Mouse (Mus musculus) small intestine, adult 2 months (tissue): Measurements from ENCODE around the gene Setdb2. TPM values are rescaled to one million over a fixed set of nuclear protein-coding genes. Genes with fewer than 3 reads are reported as not detected.

Experiments
- H3K27ac ChIP-seq: fragments of 200-500 bp; 2 replicates; pipeline ENCODE4 v1.5.1; 2012; ENCODE audit warnings: low read depth, low read length, control low read depth, inconsistent platforms; ENCODE audit not compliant: insufficient read depth
- H3K27me3 ChIP-seq: fragments of 200-500 bp; 2 replicates; pipeline ENCODE4 v1.6.1; 2012; ENCODE audit warnings: mild to moderate bottlenecking, moderate library complexity, low read length, inconsistent platforms; ENCODE audit not compliant: control insufficient read depth, insufficient read depth
- H3K36me3 ChIP-seq: fragments of 200-500 bp; 2 replicates; pipeline ENCODE4 v1.6.1; 2012; ENCODE audit warnings: mild to moderate bottlenecking, low read length, control low read depth, inconsistent platforms; ENCODE audit not compliant: control insufficient read depth, insufficient read depth
- H3K4me1 ChIP-seq: fragments of 200-500 bp; 2 replicates; pipeline ENCODE4 v1.6.1; 2012; ENCODE audit warnings: low read length, inconsistent platforms, mixed read lengths; ENCODE audit not compliant: control insufficient read depth, insufficient read depth, insufficient read length
- H3K4me3 ChIP-seq: fragments of 200-500 bp; 2 replicates; pipeline ENCODE4 v1.5.1; 2012; ENCODE audit warnings: low read depth, mild to moderate bottlenecking, control low read depth, inconsistent platforms, low read length, moderate library complexity
- CTCF ChIP-seq: fragments of 200-500 bp; IDR thresholded peaks from 2 replicates; pipeline ENCODE4 v1.5.1; 2012; ENCODE audit warnings: low read depth, mild to moderate bottlenecking, control low read depth, inconsistent platforms, low read length, moderate library complexity, mixed read lengths; ENCODE audit not compliant: insufficient replicate concordance, insufficient read length; ENCODE audit errors: extremely low read depth
- POLR2A ChIP-seq: fragments of 200-500 bp; IDR thresholded peaks from 2 replicates; pipeline ENCODE4 v1.6.1; 2012; ENCODE audit warnings: low read depth, mild to moderate bottlenecking, control low read depth, inconsistent platforms, low read length, moderate library complexity
- whole genome bisulfite sequencing: fragments of 180-500 bp; shearing (Covaris S2); methylation state at CpG from one replicate; pipeline ENCODE4 v1.1.7; 2018; 5-methylcytosine and 5-hydroxymethylcytosine counted together
- polyA plus RNA-seq: library from polyadenylated mRNA; depleted of rRNA; stranded (reverse); fragments of >200 nt; gene quantifications from 2 replicates; pipeline ENCODE4 v1.2.3, GENCODE M21; 2012; rRNA removed

The Setdb2 gene
- 2.3 and 5.6 TPM in 2 replicates for polyA plus RNA-seq

DNA sequence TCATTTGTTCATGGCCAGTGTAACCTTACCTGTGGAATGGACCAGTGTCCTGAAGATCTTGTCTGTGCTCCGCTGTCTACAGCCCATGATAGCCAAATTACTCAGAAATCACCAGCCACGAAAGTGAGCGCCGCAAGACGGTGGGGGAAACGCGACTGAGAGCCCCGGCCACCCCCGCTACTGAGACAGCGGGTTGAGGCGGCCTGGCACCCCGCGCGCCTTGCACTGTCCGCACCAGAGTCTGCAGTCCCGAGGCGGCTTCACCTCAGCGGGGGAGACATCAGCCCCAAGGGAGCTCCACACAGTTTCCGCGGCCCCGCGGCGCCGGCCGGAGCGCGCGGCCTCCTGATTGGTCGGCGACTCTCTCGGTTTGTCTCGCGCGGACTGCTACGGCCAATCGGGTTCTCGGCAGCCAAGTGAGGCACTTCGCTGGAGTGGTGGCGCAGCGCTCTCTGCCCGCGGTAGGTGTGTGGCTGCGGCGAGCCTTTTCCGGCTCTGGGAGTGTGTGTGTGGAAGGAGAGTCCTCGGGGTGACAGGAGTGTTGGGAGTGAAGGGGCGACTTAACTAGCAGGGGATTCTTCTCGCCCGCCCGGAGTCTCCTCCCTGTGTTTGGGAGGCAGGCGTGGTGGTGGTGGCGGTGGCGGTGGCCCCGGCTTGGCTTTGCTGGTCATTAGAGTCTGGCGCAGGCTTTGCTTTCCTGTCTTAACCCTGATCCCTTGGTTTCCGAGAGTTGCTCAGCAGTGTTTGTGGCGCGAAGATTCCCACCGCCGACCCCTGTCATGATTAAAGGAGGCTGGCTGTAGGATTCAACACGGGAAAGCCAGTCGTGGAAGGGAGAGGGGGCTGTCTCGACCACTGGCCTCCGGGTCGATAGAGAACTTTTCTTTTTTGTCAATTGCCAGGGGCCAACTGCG, at the start of gene Setdb2, which contains the start of gene Cab39l:
Gene Setdb2 (minus strand): TSS at position 327 of the 914 bp plus-strand sequence.
Gene Cab39l (plus strand): TSS at position 415 of the 914 bp plus-strand sequence.
- WGBS: under 1% methylated on average over 66 of the region's 66 CpGs

DNA sequence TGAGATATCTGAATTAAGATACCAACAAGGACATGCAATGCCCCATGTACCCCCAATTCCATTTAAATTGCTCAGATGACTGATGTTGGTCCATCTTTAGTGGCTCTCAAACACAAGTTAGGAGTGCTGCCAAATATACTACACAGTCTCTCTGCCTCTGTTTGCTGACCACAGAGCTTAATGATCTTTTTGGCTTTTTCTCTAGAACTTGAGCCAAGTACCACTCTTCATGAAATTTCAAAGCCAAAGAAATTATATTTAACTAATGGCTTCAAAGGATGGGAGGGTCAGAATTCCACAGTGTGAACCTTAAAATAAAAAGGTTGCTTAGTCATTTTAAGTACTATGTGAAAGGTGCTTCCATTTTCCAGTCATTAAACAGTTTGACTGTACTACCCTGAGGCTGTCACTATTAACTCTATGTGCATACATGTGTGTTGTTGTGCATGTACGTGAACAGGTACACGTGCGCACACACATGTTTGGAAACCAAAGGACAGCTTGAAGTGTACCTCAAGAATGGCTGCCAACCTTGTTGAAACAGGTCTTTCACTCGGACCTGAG, 44.6 kb upstream of the Setdb2 start:
- TF ChIP-seq POLR2A (no peak), CTCF (no peak)
- WGBS: 95% methylated on average over 4 of the region's 4 CpGs
- Histone ChIP-seq H3K4me3 (no peak overlapping the region), H3K4me1 (no peaks in the 10 kb centered on the region), H3K27ac (no peak overlapping the region), H3K36me3 (no peaks in the 10 kb centered on the region), H3K27me3 (no peaks in the 10 kb centered on the region)

More for the DNA sequence above, at the start of gene Setdb2, which contains the start of gene Cab39l:
- no peaks in the 10 kb centered on the region for H3K4me1 ChIP-seq
- H3K36me3 ChIP-seq: peaks cover 5% of the 10 kb centered on the region; the same call in 1 of the 2 replicates
- H3K27ac ChIP-seq: peak within 1 kb of the TSS; percentile 94
- peak within 1 kb of the TSS; percentile 98 for H3K4me3 ChIP-seq
- TF ChIP-seq POLR2A (peak; percentile 96), CTCF (no peak)
- H3K27me3 ChIP-seq: no peaks in the 10 kb centered on the region; the same call in 1 of the 2 replicates

DNA sequence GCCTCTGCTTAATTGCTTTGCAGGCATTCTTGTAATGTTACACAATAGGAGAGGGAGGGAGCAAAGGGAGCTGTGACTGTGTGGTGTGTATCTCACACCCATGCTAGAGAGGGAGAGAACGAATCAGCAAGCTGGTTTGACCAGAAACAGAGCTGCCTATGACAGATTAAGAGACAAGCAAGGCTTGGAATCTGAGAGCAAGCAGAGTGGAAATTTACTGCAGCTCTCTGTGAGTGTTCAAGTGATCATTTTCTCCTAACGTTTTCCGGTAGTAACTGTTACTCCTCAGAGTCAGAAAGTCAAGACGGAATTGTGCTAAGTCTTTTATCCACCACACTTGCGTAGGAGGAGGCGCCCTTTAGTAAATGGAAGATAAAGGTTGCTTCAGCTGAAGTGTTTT, 38.0 kb upstream of the Setdb2 start:
- no peak overlapping the region for H3K4me3 ChIP-seq
- no peaks in the 10 kb centered on the region for H3K36me3 ChIP-seq
- H3K27ac ChIP-seq: no peak overlapping the region
- TF ChIP-seq CTCF (no peak), POLR2A (no peak)
- no peaks in the 10 kb centered on the region for H3K27me3 ChIP-seq
- 68% methylated on average over 6 of the region's 6 CpGs for WGBS
- H3K4me1 ChIP-seq: no peaks in the 10 kb centered on the region

DNA sequence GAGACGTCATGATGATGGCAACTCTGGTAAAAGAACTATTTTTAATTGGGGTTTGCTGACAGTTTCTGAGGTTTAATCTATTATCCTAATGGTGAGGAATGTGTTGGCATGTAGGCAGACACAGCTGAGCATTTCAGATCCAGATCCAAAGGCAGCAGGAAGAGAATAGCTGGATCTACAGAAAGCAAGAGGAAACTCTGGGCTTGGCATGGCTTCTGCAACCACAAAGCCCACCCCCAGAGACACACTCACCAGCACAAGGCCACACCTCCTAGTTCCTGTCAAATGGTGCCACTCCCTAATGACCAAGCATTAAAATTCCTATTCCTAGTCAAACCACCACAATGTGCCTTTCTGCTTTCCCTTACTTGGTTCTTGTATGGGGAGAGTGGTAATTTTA, 30.1 kb upstream of the Setdb2 start:
- Histone ChIP-seq H3K4me1 (no peaks in the 10 kb centered on the region), H3K36me3 (no peaks in the 10 kb centered on the region), H3K4me3 (no peak overlapping the region), H3K27me3 (no peaks in the 10 kb centered on the region), H3K27ac (no peak overlapping the region)
- 78% methylated on average over 1 of the region's 1 CpGs for WGBS
- TF ChIP-seq CTCF: no peak
- TF ChIP-seq POLR2A: no peak

DNA sequence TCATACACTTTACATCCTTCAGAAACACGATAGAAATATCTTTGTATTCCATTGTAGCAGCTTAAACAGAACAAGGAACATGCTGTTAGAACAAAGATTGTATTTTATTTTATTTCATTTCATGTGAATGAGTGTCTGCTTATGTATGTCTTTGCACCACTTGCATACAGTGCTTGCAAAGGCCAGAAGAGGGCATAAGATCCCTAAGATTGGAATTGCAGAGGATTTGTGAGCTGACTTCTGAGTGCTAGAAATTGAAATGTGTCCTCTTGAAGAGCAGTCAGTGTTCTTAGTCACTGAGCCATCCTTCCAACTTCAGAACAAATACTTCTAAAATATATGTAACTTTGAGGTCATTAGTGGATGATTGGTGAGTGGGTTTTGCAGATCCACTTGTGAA, 27.1 kb upstream of the Setdb2 start:
- WGBS: 70% methylated on average over 1 of the region's 1 CpGs
- H3K27me3 ChIP-seq: no peaks in the 10 kb centered on the region
- peaks cover 1% of the 10 kb centered on the region; the same call in 1 of the 2 replicates for H3K36me3 ChIP-seq
- H3K4me3 ChIP-seq: no peak overlapping the region
- no peaks in the 10 kb centered on the region for H3K4me1 ChIP-seq
- TF ChIP-seq CTCF (no peak), POLR2A (no peak)
- no peak overlapping the region for H3K27ac ChIP-seq

DNA sequence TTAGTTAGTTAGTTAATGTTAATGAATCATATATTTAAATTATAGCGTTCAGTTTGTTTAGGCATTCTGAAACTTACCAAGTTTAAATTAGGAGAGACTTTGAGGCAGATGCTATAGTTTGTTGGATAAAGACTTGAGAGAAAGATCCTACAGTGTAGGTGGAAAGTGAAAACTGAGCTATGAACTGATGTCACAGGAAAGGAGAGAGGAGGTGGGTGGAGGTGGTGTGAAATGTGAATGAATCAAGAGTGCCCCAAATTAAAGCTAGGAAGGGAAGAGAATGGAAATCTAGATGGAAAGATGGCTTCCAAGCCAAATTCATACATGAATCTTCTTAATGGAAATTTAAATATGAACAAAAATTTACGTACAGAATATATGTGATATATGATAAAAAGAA, 25.8 kb upstream of the Setdb2 start:
- no peak for TF ChIP-seq CTCF
- no peak for TF ChIP-seq POLR2A
- 94% methylated on average over 2 of the region's 2 CpGs for WGBS
- H3K4me3 ChIP-seq: no peak overlapping the region
- peaks cover 6% of the 10 kb centered on the region for H3K36me3 ChIP-seq
- no peaks in the 10 kb centered on the region for H3K27me3 ChIP-seq
- no peak overlapping the region for H3K27ac ChIP-seq
- H3K4me1 ChIP-seq: no peaks in the 10 kb centered on the region

DNA sequence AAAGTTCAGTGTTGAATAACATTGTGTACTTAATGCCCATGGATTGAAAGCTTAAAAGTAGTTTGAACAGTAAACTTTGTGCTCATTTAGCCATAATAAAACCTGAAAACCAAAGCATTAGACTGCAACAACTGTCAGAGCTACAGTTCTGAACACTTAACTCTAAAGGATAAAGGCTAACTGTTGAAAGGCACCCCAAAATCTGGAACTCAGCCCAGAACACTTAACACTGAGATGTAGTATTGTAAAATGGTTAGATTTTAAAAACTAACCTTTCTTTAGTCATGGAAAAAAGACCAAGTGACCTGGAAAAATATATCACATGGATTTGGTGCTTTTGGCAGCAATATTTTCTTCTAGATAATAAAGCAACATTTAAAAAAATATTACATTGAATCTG, 7.3 kb upstream of the Setdb2 start:
- Histone ChIP-seq H3K36me3 (no peaks in the 10 kb centered on the region), H3K4me3 (no peak overlapping the region), H3K27me3 (no peaks in the 10 kb centered on the region), H3K27ac (no peak overlapping the region), H3K4me1 (no peaks in the 10 kb centered on the region)
- no peak for TF ChIP-seq CTCF
- TF ChIP-seq POLR2A: no peak
